ENCODE assay signal across 19 mouse cellular contexts in genomic region chr6:99660443-99660842, GRCm38 (mm10). TPM values are rescaled to one million over a fixed set of nuclear protein-coding genes. Genes with fewer than 3 reads are reported as not detected.
A peak's percentile ranks its signal among the peaks of the same experiment; 100 is the strongest.
DNase-seq lines count a peak whose midpoint lies in the region; ATAC-seq and TF ChIP-seq lines count a peak whose summit lies in the region.
"Had no signal": no experiment of that assay in that cellular context is flagged by ENCODE, and none has a peak within 500 bp of the region (broad histone marks: within the 10 kb centered on the region; RNA-seq: fewer than 3 reads in every experiment).

No protein-coding gene starts in this region.

- ATAC-seq in lung, embryonic 16.5 days (ENCODE audit: low read depth) = peak; percentile 70
- ATAC-seq in stomach, embryonic 14.5 days (ENCODE audit: insufficient number of reproducible peaks, insufficient read depth, low FRiP score, low read depth) = no peak
- no peak for ATAC-seq in stomach, postnatal 0 days (ENCODE audit: low FRiP score, low TSS enrichment)
- ATAC-seq in common myeloid progenitor, adult 5-6 weeks (replicated peaks; ENCODE audit: low read depth, poor library complexity, severe bottlenecking) = peak; percentile 29
- ATAC-seq: hindbrain, postnatal 0 days had no signal

- no peak for TF ChIP-seq EP300 in stomach, postnatal 0 days (optimal IDR thresholded peaks at IDR 0.05)

- no peak overlapping the region for H3K4me2 ChIP-seq in lung, embryonic 16.5 days (ENCODE audit: low read depth, low read length)
- no peak overlapping the region for H3K4me2 ChIP-seq in stomach, embryonic 14.5 days (replicated peaks; ENCODE audit: low read depth, low read length)
- no peak overlapping the region for H3K4me2 ChIP-seq in stomach, postnatal 0 days (replicated peaks; ENCODE audit: low read depth)
- H3K4me2 ChIP-seq: embryonic facial prominence, embryonic 13.5 days; heart, embryonic 13.5 days; limb, embryonic 15.5 days had no signal

- H3K4me3 ChIP-seq in lung, embryonic 16.5 days (ENCODE audit: low read length) = no peak overlapping the region
- H3K4me3 ChIP-seq in stomach, embryonic 14.5 days (ENCODE audit: low read depth, low read length) = no peak overlapping the region
- no peak overlapping the region for H3K4me3 ChIP-seq in stomach, postnatal 0 days (ENCODE audit: low read depth, low read length)
- no peak overlapping the region for H3K4me3 ChIP-seq in layer of hippocampus, adult 2 months
- H3K4me3 ChIP-seq: embryonic facial prominence, embryonic 13.5 days; forebrain, embryonic 10.5 days; heart, embryonic 13.5 days; limb, embryonic 15.5 days; myocyte had no signal

- H3K4me1 ChIP-seq in lung, embryonic 16.5 days (replicated peaks; ENCODE audit: control insufficient read depth, insufficient read depth, low read length) = peaks cover 20% of the 10 kb centered on the region
- peaks cover 5% of the 10 kb centered on the region; the same call in 1 of the 2 replicates for H3K4me1 ChIP-seq in stomach, embryonic 14.5 days (ENCODE audit: control insufficient read depth, insufficient read depth, low read length)
- H3K4me1 ChIP-seq in stomach, postnatal 0 days (replicated peaks; ENCODE audit: control insufficient read depth, insufficient read depth) = no peaks in the 10 kb centered on the region; the same call in 1 of the 2 replicates

- no peak for TF ChIP-seq CTCF in stomach, postnatal 0 days (IDR thresholded peaks at IDR 0.05; ENCODE audit: low read depth)
- no peak for TF ChIP-seq CTCF in layer of hippocampus, adult 2 months (conservative IDR thresholded peaks at IDR 0.05)

- H3K27ac ChIP-seq in lung, embryonic 16.5 days (ENCODE audit: low read length) = peak overlapping the region; percentile 70
- 0 out of 2 replicates have a peak overlapping the region, but pooled peaks have one; percentile 10 for H3K27ac ChIP-seq in stomach, embryonic 14.5 days (ENCODE audit: low read length)
- H3K27ac ChIP-seq in stomach, postnatal 0 days (replicated peaks) = no peak overlapping the region
- H3K27ac ChIP-seq in layer of hippocampus, adult 2 months = no peak overlapping the region
- H3K27ac ChIP-seq: embryonic facial prominence, embryonic 13.5 days; forebrain, embryonic 10.5 days; heart, embryonic 13.5 days; hindbrain, postnatal 0 days; limb, embryonic 15.5 days had no signal

- H3K9ac ChIP-seq in lung, embryonic 16.5 days (ENCODE audit: low read length) = no peak overlapping the region
- no peak overlapping the region for H3K9ac ChIP-seq in stomach, embryonic 14.5 days (replicated peaks; ENCODE audit: low read depth, low read length)
- H3K9ac ChIP-seq in stomach, postnatal 0 days (ENCODE audit: low read length) = no peak overlapping the region
- H3K9ac ChIP-seq: embryonic facial prominence, embryonic 13.5 days; heart, embryonic 13.5 days; limb, embryonic 15.5 days had no signal

- 0 out of 2 replicates have a peak, but pooled peaks cover 2% of the 10 kb centered on the region for H3K36me3 ChIP-seq in lung, embryonic 16.5 days (ENCODE audit: control insufficient read depth, insufficient read depth, low read length)
- H3K36me3 ChIP-seq in stomach, embryonic 14.5 days (ENCODE audit: control insufficient read depth, insufficient read depth, low read length) = no peaks in the 10 kb centered on the region
- no peaks in the 10 kb centered on the region for H3K36me3 ChIP-seq in stomach, postnatal 0 days (ENCODE audit: control insufficient read depth, insufficient read depth, low read length)
- H3K36me3 ChIP-seq: embryonic facial prominence, embryonic 13.5 days; forebrain, embryonic 10.5 days; heart, embryonic 13.5 days; limb, embryonic 15.5 days had no signal

- 25% methylated on average over 3 of the region's 3 CpGs for WGBS in lung, embryonic 16.5 days
- WGBS in stomach, embryonic 14.5 days = 32% methylated on average over 3 of the region's 3 CpGs
- 34% methylated on average over 3 of the region's 3 CpGs for WGBS in stomach, postnatal 0 days

- no peaks in the 10 kb centered on the region for H3K9me3 ChIP-seq in lung, embryonic 16.5 days (ENCODE audit: control insufficient read depth, low read length)
- H3K9me3 ChIP-seq in stomach, embryonic 14.5 days (ENCODE audit: control insufficient read depth, low read depth, low read length) = no peaks in the 10 kb centered on the region
- no peaks in the 10 kb centered on the region for H3K9me3 ChIP-seq in stomach, postnatal 0 days (ENCODE audit: control insufficient read depth, low read length)
- H3K9me3 ChIP-seq: embryonic facial prominence, embryonic 13.5 days; forebrain, embryonic 10.5 days; heart, embryonic 13.5 days; limb, embryonic 15.5 days had no signal

- no peaks in the 10 kb centered on the region for H3K27me3 ChIP-seq in lung, embryonic 16.5 days (ENCODE audit: control insufficient read depth, insufficient read depth, low read depth, low read length)
- H3K27me3 ChIP-seq in stomach, embryonic 14.5 days (ENCODE audit: control insufficient read depth, insufficient read depth, low read length) = no peaks in the 10 kb centered on the region
- no peaks in the 10 kb centered on the region for H3K27me3 ChIP-seq in stomach, postnatal 0 days (ENCODE audit: control insufficient read depth, insufficient read depth, low read length)
- H3K27me3 ChIP-seq: CH12.LX; embryonic facial prominence, embryonic 13.5 days; limb, embryonic 15.5 days had no signal

- DNase-seq in lung, postnatal 14 days = no peak
- no peak for DNase-seq in stomach, postnatal 0 days (ENCODE audit: low spot score)
- peak; percentile 55 for DNase-seq in thymus, postnatal 25 days
- no peak for DNase-seq in frontal cortex, postnatal 10 days (ENCODE audit: low spot score in 2 of 2)
- no peak for DNase-seq in layer of hippocampus, adult 2 months (ENCODE audit: low spot score in 2 of 2)
- DNase-seq: heart, postnatal 4 days; kidney, postnatal 14 days; layer of hippocampus, adult 9-11 months; lung, postnatal 36 days had no signal

RNA-seq across cellular contexts. Expression of gene Eif4e3, which starts 6.1 kb away (rescaled TPM):
- 26.1 and 26.3 TPM in 2 replicates for polyA plus RNA-seq in lung, embryonic 16.5 days (2015; fragmentation: Nextera tagmentation; extraction: Ambion mirVana)
- 13.5 and 15.1 TPM in 2 replicates for polyA plus RNA-seq in stomach, embryonic 14.5 days (2014; fragmentation: Nextera tagmentation; extraction: Ambion mirVana)
- polyA plus RNA-seq in stomach, postnatal 0 days (2015; fragmentation: Nextera tagmentation; extraction: Ambion mirVana) = 7.8 and 8.3 TPM in 2 replicates
- 26.9 and 28.0 TPM in 2 replicates for total RNA-seq in common myeloid progenitor, adult 5-6 weeks (2017)
- total RNA-seq in layer of hippocampus, adult 2 months (2021) = 10 to 100 TPM; 19.9 to 24.5 TPM

RNA-seq across cellular contexts. Expression of gene Gm20696, which starts 6.2 kb away (rescaled TPM):
- polyA plus RNA-seq in lung, embryonic 16.5 days (2015; fragmentation: Nextera tagmentation; extraction: Ambion mirVana) = 2.3 and 2.5 TPM in 2 replicates
- 5.6 and 7.0 TPM in 2 replicates for polyA plus RNA-seq in stomach, embryonic 14.5 days (2014; fragmentation: Nextera tagmentation; extraction: Ambion mirVana)
- 1.4 and 1.8 TPM in 2 replicates for polyA plus RNA-seq in stomach, postnatal 0 days (2015; fragmentation: Nextera tagmentation; extraction: Ambion mirVana)
- 4.0 and 4.3 TPM in 2 replicates for total RNA-seq in common myeloid progenitor, adult 5-6 weeks (2017)
- 1 to 10 TPM; 6.2 to 7.3 TPM for total RNA-seq in layer of hippocampus, adult 2 months (2021)

RNA-seq across cellular contexts. Expression of gene Gpr27, which starts 32.0 kb away (rescaled TPM):
- 2.0 and 2.3 TPM in 2 replicates for polyA plus RNA-seq in lung, embryonic 16.5 days (2015; fragmentation: Nextera tagmentation; extraction: Ambion mirVana)
- polyA plus RNA-seq in stomach, embryonic 14.5 days (2014; fragmentation: Nextera tagmentation; extraction: Ambion mirVana) = 3.6 and 4.1 TPM in 2 replicates
- 2.5 and 2.9 TPM in 2 replicates for polyA plus RNA-seq in stomach, postnatal 0 days (2015; fragmentation: Nextera tagmentation; extraction: Ambion mirVana)
- total RNA-seq in common myeloid progenitor, adult 5-6 weeks (2017) = not detected in 2 replicates
- total RNA-seq in layer of hippocampus, adult 2 months (2021) = 10 to 100 TPM; 54.8 to 58.1 TPM
- total RNA-seq: CH12.LX had no signal
- polyA plus RNA-seq: myocyte had no signal

Comparison
In these comparisons a context has a peak if more than half of its experiments do, and no peak if none do; other contexts are left out.
1. H3K27ac ChIP-seq: peak in lung, embryonic 16.5 days (single experiment) and stomach, embryonic 14.5 days (single experiment); none in stomach, postnatal 0 days (single experiment) and layer of hippocampus, adult 2 months (single experiment).
2. ATAC-seq: peak in lung, embryonic 16.5 days (single experiment) and common myeloid progenitor, adult 5-6 weeks (single experiment); none in stomach, embryonic 14.5 days (single experiment) and stomach, postnatal 0 days (single experiment).